Comparison of ENCODE assay signal across 16 mouse cellular contexts in the genomic region with DNA sequence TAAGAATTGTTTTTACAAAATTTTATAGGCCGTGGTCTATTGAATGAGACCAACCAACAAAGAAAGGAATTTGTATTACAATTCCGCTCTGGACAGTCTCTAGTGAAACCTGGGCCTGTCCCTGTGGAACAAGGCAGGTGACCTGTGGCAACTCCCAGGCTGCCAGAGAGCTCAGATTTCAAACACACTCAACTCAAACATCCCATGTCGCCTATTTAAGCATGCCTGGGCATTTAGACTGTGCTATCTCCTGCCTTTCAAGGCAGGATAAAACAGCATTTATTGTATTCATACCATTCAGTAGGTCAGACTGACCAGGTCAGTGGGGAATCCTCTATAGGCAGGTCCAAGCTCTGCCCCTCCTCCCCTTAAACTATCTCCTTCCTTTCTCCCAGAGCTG.
A peak's percentile ranks its signal among the peaks of the same experiment; 100 is the strongest.
DNase-seq lines count a peak whose midpoint lies in the region; ATAC-seq lines count a peak whose summit lies in the region.
"Had no signal": no experiment of that assay in that cellular context is flagged by ENCODE, and none has a peak within 500 bp of the region (broad histone marks: within the 10 kb centered on the region; RNA-seq: fewer than 3 reads in every experiment).

No protein-coding gene starts in this region.

- no peak for DNase-seq in midbrain, embryonic 14.5 days
- DNase-seq in midbrain, embryonic 11.5 days (ENCODE audit: low spot score, missing footprints), result no peak
- DNase-seq in forelimb bud, embryonic 11.5 days (ENCODE audit: low read depth, low spot score), result peak; percentile 48
- DNase-seq: cerebellum, adult 18-20 months; gastrocnemius, postnatal 25 days; layer of hippocampus, postnatal 36 days; lung, postnatal 36 days; thymus, adult 2 months had no signal

- no peaks in the 10 kb centered on the region for H3K36me3 ChIP-seq in hindbrain, embryonic 12.5 days
- H3K36me3 ChIP-seq in hindbrain, embryonic 16.5 days (ENCODE audit: control insufficient read depth, insufficient read depth, low read length), result no peaks in the 10 kb centered on the region
- no peaks in the 10 kb centered on the region for H3K36me3 ChIP-seq in midbrain, embryonic 14.5 days (ENCODE audit: control insufficient read depth, insufficient read depth, low read length)
- no peaks in the 10 kb centered on the region for H3K36me3 ChIP-seq in midbrain, embryonic 11.5 days (ENCODE audit: control insufficient read depth, insufficient read depth, low read length)
- 0 out of 2 replicates have a peak, but pooled peaks cover 5% of the 10 kb centered on the region for H3K36me3 ChIP-seq in stomach, embryonic 15.5 days
- H3K36me3 ChIP-seq: intestine, embryonic 15.5 days; limb, embryonic 12.5 days; liver, embryonic 15.5 days had no signal

- H3K27ac ChIP-seq in hindbrain, embryonic 12.5 days, result peak overlapping the region; percentile 60; the same call in 1 of the 2 replicates
- H3K27ac ChIP-seq in hindbrain, embryonic 16.5 days (ENCODE audit: low read depth, low read length), result no peak overlapping the region
- H3K27ac ChIP-seq in midbrain, embryonic 14.5 days (replicated peaks; ENCODE audit: low read depth, low read length), result peak overlapping the region; percentile 27; the same call in 1 of the 2 replicates
- H3K27ac ChIP-seq in midbrain, embryonic 11.5 days (ENCODE audit: low read depth, low read length), result no peak overlapping the region
- peak overlapping the region; percentile 40; the same call in 1 of the 2 replicates for H3K27ac ChIP-seq in stomach, embryonic 15.5 days
- H3K27ac ChIP-seq: intestine, embryonic 15.5 days; limb, embryonic 12.5 days; liver, embryonic 15.5 days had no signal

- H3K9me3 ChIP-seq in hindbrain, embryonic 12.5 days (replicated peaks), result no peaks in the 10 kb centered on the region
- H3K9me3 ChIP-seq in hindbrain, embryonic 16.5 days (ENCODE audit: control insufficient read depth, low read length), result no peaks in the 10 kb centered on the region
- H3K9me3 ChIP-seq in midbrain, embryonic 14.5 days (ENCODE audit: control insufficient read depth, low read length), result no peaks in the 10 kb centered on the region
- H3K9me3 ChIP-seq in midbrain, embryonic 11.5 days (ENCODE audit: control insufficient read depth, low read length), result no peaks in the 10 kb centered on the region
- no peaks in the 10 kb centered on the region for H3K9me3 ChIP-seq in stomach, embryonic 15.5 days
- H3K9me3 ChIP-seq: intestine, embryonic 15.5 days; limb, embryonic 12.5 days; liver, embryonic 15.5 days had no signal

- no peak for ATAC-seq in hindbrain, embryonic 12.5 days (ENCODE audit: low FRiP score)
- no peak for ATAC-seq in hindbrain, embryonic 16.5 days
- ATAC-seq in midbrain, embryonic 14.5 days (ENCODE audit: low FRiP score, low TSS enrichment), result no peak
- no peak for ATAC-seq in midbrain, embryonic 11.5 days (ENCODE audit: low FRiP score)
- ATAC-seq in stomach, embryonic 15.5 days (ENCODE audit: insufficient read depth, low FRiP score, low read depth), result peak; percentile 54
- ATAC-seq in cerebellum, adult (ENCODE audit: insufficient number of reproducible peaks, low FRiP score, low TSS enrichment), result no peak
- ATAC-seq: intestine, embryonic 15.5 days had no signal

- H3K4me1 ChIP-seq in hindbrain, embryonic 12.5 days, result peaks cover 60% of the 10 kb centered on the region
- H3K4me1 ChIP-seq in hindbrain, embryonic 16.5 days (ENCODE audit: control insufficient read depth, insufficient read depth, low read depth, low read length), result peaks cover 22% of the 10 kb centered on the region
- peaks cover 22% of the 10 kb centered on the region for H3K4me1 ChIP-seq in midbrain, embryonic 14.5 days (ENCODE audit: control insufficient read depth, insufficient read depth, low read length)
- H3K4me1 ChIP-seq in midbrain, embryonic 11.5 days (ENCODE audit: control insufficient read depth, insufficient read depth, low read length), result peaks cover 16% of the 10 kb centered on the region; the same call in 1 of the 2 replicates
- H3K4me1 ChIP-seq in stomach, embryonic 15.5 days, result peaks cover 28% of the 10 kb centered on the region

- H3K9ac ChIP-seq in hindbrain, embryonic 12.5 days, result no peak overlapping the region
- H3K9ac ChIP-seq in hindbrain, embryonic 16.5 days (ENCODE audit: low read depth, low read length), result no peak overlapping the region
- no peak overlapping the region for H3K9ac ChIP-seq in midbrain, embryonic 14.5 days (replicated peaks; ENCODE audit: low read length)
- no peak overlapping the region for H3K9ac ChIP-seq in midbrain, embryonic 11.5 days (ENCODE audit: low read length)
- no peak overlapping the region for H3K9ac ChIP-seq in stomach, embryonic 15.5 days
- H3K9ac ChIP-seq: intestine, embryonic 15.5 days; limb, embryonic 12.5 days; liver, embryonic 15.5 days had no signal

- H3K4me2 ChIP-seq in hindbrain, embryonic 12.5 days (replicated peaks), result no peak overlapping the region
- H3K4me2 ChIP-seq in hindbrain, embryonic 16.5 days (ENCODE audit: low read length), result no peak overlapping the region
- H3K4me2 ChIP-seq in midbrain, embryonic 14.5 days (ENCODE audit: low read length), result no peak overlapping the region
- H3K4me2 ChIP-seq in midbrain, embryonic 11.5 days, result no peak overlapping the region
- H3K4me2 ChIP-seq in stomach, embryonic 15.5 days, result no peak overlapping the region
- H3K4me2 ChIP-seq: intestine, embryonic 15.5 days; limb, embryonic 12.5 days; liver, embryonic 15.5 days had no signal

- no peaks in the 10 kb centered on the region for H3K27me3 ChIP-seq in hindbrain, embryonic 12.5 days
- no peaks in the 10 kb centered on the region for H3K27me3 ChIP-seq in hindbrain, embryonic 16.5 days (replicated peaks; ENCODE audit: control insufficient read depth, insufficient read depth, low read length)
- H3K27me3 ChIP-seq in midbrain, embryonic 14.5 days (ENCODE audit: control insufficient read depth, insufficient read depth, low read length), result no peaks in the 10 kb centered on the region
- no peaks in the 10 kb centered on the region for H3K27me3 ChIP-seq in midbrain, embryonic 11.5 days (ENCODE audit: control insufficient read depth, insufficient read depth, low read length)
- no peaks in the 10 kb centered on the region for H3K27me3 ChIP-seq in stomach, embryonic 15.5 days (replicated peaks)
- H3K27me3 ChIP-seq: CH12.LX; intestine, embryonic 15.5 days; liver, embryonic 15.5 days had no signal

- H3K4me3 ChIP-seq in hindbrain, embryonic 12.5 days, result no peak overlapping the region
- no peak overlapping the region for H3K4me3 ChIP-seq in hindbrain, embryonic 16.5 days (ENCODE audit: low read length)
- H3K4me3 ChIP-seq in midbrain, embryonic 14.5 days (replicated peaks; ENCODE audit: low read depth, low read length), result no peak overlapping the region
- H3K4me3 ChIP-seq in midbrain, embryonic 11.5 days (ENCODE audit: low read depth, low read length), result no peak overlapping the region
- H3K4me3 ChIP-seq in stomach, embryonic 15.5 days (replicated peaks), result no peak overlapping the region
- H3K4me3 ChIP-seq: intestine, embryonic 15.5 days; limb, embryonic 12.5 days; liver, embryonic 15.5 days had no signal

- 41% methylated on average over 3 of the region's 3 CpGs for WGBS in hindbrain, embryonic 12.5 days
- WGBS in hindbrain, embryonic 16.5 days, result 40% methylated on average over 3 of the region's 3 CpGs
- 42% methylated on average over 3 of the region's 3 CpGs for WGBS in midbrain, embryonic 14.5 days
- WGBS in midbrain, embryonic 11.5 days, result 38% methylated on average over 3 of the region's 3 CpGs
- WGBS in stomach, embryonic 15.5 days, result 27% methylated on average over 3 of the region's 3 CpGs

Comparison
In these comparisons a context has a peak if more than half of its experiments do, and no peak if none do; other contexts are left out.
1. H3K27ac ChIP-seq: peak in hindbrain, embryonic 12.5 days (single experiment), midbrain, embryonic 14.5 days (single experiment) and stomach, embryonic 15.5 days (single experiment); none in hindbrain, embryonic 16.5 days (single experiment) and midbrain, embryonic 11.5 days (single experiment).